Mouse (Mus musculus) bone marrow, adult 2 months (tissue): ENCODE measurements around the gene Sh3bgrl3.
A peak's percentile ranks its signal among the peaks of the same experiment; 100 is the strongest.

Source experiments
- CTCF ChIP-seq: fragments of 200-500 bp; IDR thresholded peaks from 2 replicates; pipeline ENCODE4 v1.5.1; 2011; ENCODE audit warnings: low read length, control low read depth; ENCODE audit not compliant: control insufficient read depth, insufficient read depth
- POLR2A ChIP-seq: fragments of 200-500 bp; IDR thresholded peaks from 2 replicates; pipeline ENCODE4 v1.6.1; 2011; ENCODE audit warnings: low read depth, mild to moderate bottlenecking, control low read depth, low read length, borderline replicate concordance; ENCODE audit not compliant: control insufficient read depth

- peak; percentile 39; the same call in 1 of the 2 replicates for TF ChIP-seq CTCF
- no peak for TF ChIP-seq POLR2A
These were observed 38.3 kb upstream of the Sh3bgrl3 start for GRCm38 (mm10) chr4:134166906-134167305.
